8 mouse cellular contexts compared by ENCODE assay signal in genomic region chr17:12723986-12724766, GRCm38 (mm10). TPM values are rescaled to one million over a fixed set of nuclear protein-coding genes. Genes with fewer than 3 reads are reported as not detected.
A peak's percentile ranks its signal among the peaks of the same experiment; 100 is the strongest.
DNase-seq lines count a peak whose midpoint lies in the region; ATAC-seq and TF ChIP-seq lines count a peak whose summit lies in the region.

No protein-coding gene starts in this region.

- no peak overlapping the region for H3K4me3 ChIP-seq in lung, adult 2 months (replicated peaks; ENCODE audit: extremely low read depth, low read depth, low read length)
- H3K4me3 ChIP-seq in neural tube, embryonic 14.5 days (ENCODE audit: low read depth, low read length): no peak overlapping the region
- no peak overlapping the region for H3K4me3 ChIP-seq in midbrain, embryonic 13.5 days (replicated peaks)
- no peak overlapping the region for H3K4me3 ChIP-seq in midbrain, embryonic 10.5 days

- peaks cover 28% of the 10 kb centered on the region for H3K4me1 ChIP-seq in lung, adult 2 months (ENCODE audit: control insufficient read depth, insufficient read depth, low read length)
- peaks cover 11% of the 10 kb centered on the region for H3K4me1 ChIP-seq in neural tube, embryonic 14.5 days (ENCODE audit: control insufficient read depth, insufficient read depth, low read length)
- H3K4me1 ChIP-seq in midbrain, embryonic 13.5 days (replicated peaks): peaks cover 2% of the 10 kb centered on the region; the same call in 1 of the 2 replicates
- H3K4me1 ChIP-seq in midbrain, embryonic 10.5 days: no peaks in the 10 kb centered on the region

- no peak for TF ChIP-seq POLR2A in lung, adult 2 months (IDR thresholded peaks at IDR 0.05; ENCODE audit: borderline replicate concordance, extremely low read depth, low read depth, low read length)

- 67% methylated on average over 5 of the region's 5 CpGs for WGBS in lung, adult 2 months
- 77% methylated on average over 5 of the region's 5 CpGs for WGBS in neural tube, embryonic 14.5 days
- 91% methylated on average over 5 of the region's 5 CpGs for WGBS in midbrain, embryonic 13.5 days
- 84% methylated on average over 5 of the region's 5 CpGs for WGBS in midbrain, embryonic 10.5 days

- no peak overlapping the region for H3K9ac ChIP-seq in neural tube, embryonic 14.5 days (replicated peaks; ENCODE audit: low read depth, low read length)
- no peak overlapping the region for H3K9ac ChIP-seq in midbrain, embryonic 13.5 days (replicated peaks)

- no peaks in the 10 kb centered on the region for H3K9me3 ChIP-seq in neural tube, embryonic 14.5 days (ENCODE audit: control insufficient read depth, low read length)
- no peaks in the 10 kb centered on the region for H3K9me3 ChIP-seq in midbrain, embryonic 13.5 days
- no peaks in the 10 kb centered on the region for H3K9me3 ChIP-seq in midbrain, embryonic 10.5 days (replicated peaks)

- ATAC-seq in neural tube, embryonic 14.5 days (ENCODE audit: low read depth): 0 out of 2 replicates have a peak, but pooled peaks have one; percentile 25
- no peak for ATAC-seq in midbrain, embryonic 13.5 days

- H3K4me2 ChIP-seq in neural tube, embryonic 14.5 days (ENCODE audit: low read depth, low read length): no peak overlapping the region
- no peak overlapping the region for H3K4me2 ChIP-seq in midbrain, embryonic 13.5 days (replicated peaks)

- intact Hi-C loops in left cerebral cortex, postnatal 36 days (cut with DNase I): no loop called here

- H3K27ac ChIP-seq in neural tube, embryonic 14.5 days (ENCODE audit: low read depth, low read length): peak overlapping the region; percentile 52
- no peak overlapping the region for H3K27ac ChIP-seq in midbrain, embryonic 13.5 days
- no peak overlapping the region for H3K27ac ChIP-seq in midbrain, embryonic 10.5 days (replicated peaks)

- H3K36me3 ChIP-seq in neural tube, embryonic 14.5 days (ENCODE audit: control insufficient read depth, insufficient read depth, low read length): peaks cover 9% of the 10 kb centered on the region; the same call in 1 of the 2 replicates
- peaks cover 73% of the 10 kb centered on the region for H3K36me3 ChIP-seq in midbrain, embryonic 13.5 days
- H3K36me3 ChIP-seq in midbrain, embryonic 10.5 days: peaks cover 63% of the 10 kb centered on the region

- no peak for TF ChIP-seq CTCF in lung, adult 2 months (IDR thresholded peaks at IDR 0.05; ENCODE audit: insufficient read depth, low read length)

- no peaks in the 10 kb centered on the region for H3K27me3 ChIP-seq in neural tube, embryonic 14.5 days (ENCODE audit: control insufficient read depth, insufficient read depth, low read length)
- H3K27me3 ChIP-seq in midbrain, embryonic 13.5 days: no peaks in the 10 kb centered on the region
- H3K27me3 ChIP-seq in midbrain, embryonic 10.5 days (ENCODE audit: low read depth, poor library complexity, severe bottlenecking): no peaks in the 10 kb centered on the region

- peak; percentile 46 to 68 for DNase-seq in lung, adult 18-20 months
- DNase-seq in lung, adult 2 months: no peak
- peak; percentile 68 to 80 for DNase-seq in heart, adult 9 months (ENCODE audit: low spot score in 2 of 2)
- peak; percentile 42 for DNase-seq in kidney, postnatal 10 days
- no peak for DNase-seq in midbrain, embryonic 10.5 days (ENCODE audit: low spot score)
- no peak for DNase-seq in left cerebral cortex, postnatal 36 days (ENCODE audit: low spot score in 2 of 2)

RNA-seq across cellular contexts. Expression of gene Igf2r, which starts 45.3 kb away (rescaled TPM):
- polyA plus RNA-seq in lung, adult 2 months (2012; rRNA removed): 26.8 and 27.5 TPM in 2 replicates
- 9.6 and 14.8 TPM in 2 replicates for polyA plus RNA-seq in neural tube, embryonic 14.5 days (2014; fragmentation: Nextera tagmentation; extraction: Ambion mirVana)
- polyA plus RNA-seq in midbrain, embryonic 13.5 days (2015; fragmentation: Nextera tagmentation; extraction: Ambion mirVana): 11.0 and 11.2 TPM in 2 replicates
- 16.3 and 18.0 TPM in 2 replicates for polyA plus RNA-seq in midbrain, embryonic 10.5 days (2016; fragmentation: Nextera tagmentation; extraction: Ambion mirVana)
- total RNA-seq in left cerebral cortex, postnatal 36 days (2021): 10 to 100 TPM; 27.0 to 27.7 TPM

RNA-seq across cellular contexts. Expression of gene Slc22a1, which starts 48.5 kb away (rescaled TPM):
- 0.43 and 1.7 TPM in 2 replicates for polyA plus RNA-seq in lung, adult 2 months (2012; rRNA removed)
- not detected in 2 replicates for polyA plus RNA-seq in neural tube, embryonic 14.5 days (2014; fragmentation: Nextera tagmentation; extraction: Ambion mirVana)
- not detected in 2 replicates for polyA plus RNA-seq in midbrain, embryonic 13.5 days (2015; fragmentation: Nextera tagmentation; extraction: Ambion mirVana)
- not detected in 2 replicates for polyA plus RNA-seq in midbrain, embryonic 10.5 days (2016; fragmentation: Nextera tagmentation; extraction: Ambion mirVana)
- 1 to 10 TPM in 1 of 2 experiments, under 1 TPM in 1; 0.72 to 1.1 TPM for total RNA-seq in left cerebral cortex, postnatal 36 days (2021)

Comparison
In these comparisons a context has a peak if more than half of its experiments do, and no peak if none do; other contexts are left out.
1. DNase-seq: peak in lung, adult 18-20 months (2 of 2), heart, adult 9 months (2 of 2) and kidney, postnatal 10 days (single experiment); none in lung, adult 2 months (single experiment), midbrain, embryonic 10.5 days (single experiment) and left cerebral cortex, postnatal 36 days (0 of 2).